Mouse (Mus musculus) embryonic fibroblast, embryonic 13.5 days (primary cell): Measurements from ENCODE around the gene Krtcap2.
A peak's percentile ranks its signal among the peaks of the same experiment; 100 is the strongest.

Source experiments
- CTCF ChIP-seq: IDR thresholded peaks from 2 replicates; pipeline ENCODE4 v1.5.1; 2011; ENCODE audit warnings: mild to moderate bottlenecking, control low read depth, low read length, moderate library complexity, borderline replicate concordance; ENCODE audit not compliant: insufficient read depth
- POLR2A ChIP-seq: IDR thresholded peaks from 2 replicates; pipeline ENCODE4 v1.6.1; 2011; ENCODE audit warnings: low read depth, mild to moderate bottlenecking, control low read depth, low read length, moderate library complexity

- no peak for TF ChIP-seq CTCF
- TF ChIP-seq POLR2A: peak; percentile 52; the same call in 1 of the 2 replicates
Measured at GRCm38 (mm10) chr3:89280606-89281511, 35.1 kb downstream of the Krtcap2 start, which contains the start of gene Efna1.
